Mouse (Mus musculus) heart, postnatal 0 days (tissue): ENCODE results near the gene Pih1d2.

Experiments
- CTCF ChIP-seq: IDR thresholded peaks from 2 replicates; pipeline ENCODE4 v1.5.1; 2016; ENCODE audit warnings: antibody characterized with exemption, control low read depth, low read depth
- EP300 ChIP-seq: IDR thresholded peaks from 2 replicates; pipeline ENCODE4 v1.6.1; 2016; ENCODE audit warnings: antibody characterized with exemption, low read depth

DNA sequence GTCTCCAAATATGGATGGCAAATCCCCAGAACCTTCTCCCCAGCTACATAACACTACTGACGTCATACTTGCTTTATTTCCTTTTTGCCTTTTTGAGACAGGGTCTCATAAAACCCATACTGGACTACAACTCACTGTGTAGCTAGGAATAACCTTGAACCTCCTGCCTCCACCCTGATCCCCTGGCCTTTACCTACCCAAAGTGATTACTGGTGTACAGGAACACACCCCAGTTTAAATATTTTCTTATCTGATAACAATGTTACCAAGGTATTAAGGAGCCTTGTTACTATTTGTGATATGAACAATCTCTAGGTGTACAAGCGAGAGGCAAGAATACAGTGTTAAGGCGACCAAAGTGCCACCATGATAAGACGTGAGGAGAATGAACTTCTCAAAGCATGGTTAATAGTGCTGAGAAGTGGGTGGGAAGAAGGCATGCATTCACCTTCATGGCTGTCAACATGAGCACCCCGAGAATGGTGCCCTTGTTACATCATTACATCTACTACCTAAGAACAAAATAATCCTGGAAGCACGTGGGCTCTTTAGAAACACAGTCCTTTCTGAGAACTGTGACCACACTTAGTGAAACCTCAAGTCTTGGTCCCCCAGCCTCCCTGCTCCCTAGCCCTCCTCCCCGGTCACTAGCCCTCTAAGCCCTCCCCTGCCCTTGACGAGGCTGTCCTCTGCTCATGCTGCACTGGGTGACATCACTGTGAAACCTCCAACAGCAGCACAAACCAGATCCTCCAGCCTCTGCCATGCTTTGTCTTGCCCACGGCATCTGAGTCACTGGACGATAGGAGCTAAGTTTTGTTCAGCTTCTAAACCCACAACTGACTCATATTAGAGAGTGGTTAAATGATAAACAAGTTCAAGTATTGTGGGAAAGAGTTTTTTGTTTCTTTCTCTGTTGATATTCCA lies 47.3 kb upstream of the Pih1d2 start:
- TF ChIP-seq CTCF, result no peak
- no peak for TF ChIP-seq EP300
